Mouse (Mus musculus): Measurements from ENCODE around the gene Btbd6.

The Btbd6 gene

GRCm38 (mm10) chr12:112976371-112977073, at the start of gene Btbd6:
TSS of gene Btbd6 (plus strand) at chr12:112976482.
- DNase-seq (ENCODE audit: low spot score): peak; percentile 63

GRCm38 (mm10) chr12:112927265-112927664, 49.0 kb upstream of the Btbd6 start:
- no peak for DNase-seq (ENCODE audit: low spot score)

GRCm38 (mm10) chr12:112928401-112929241, 47.7 kb upstream of the Btbd6 start:
- no peak for DNase-seq (ENCODE audit: low spot score)

- no peak for DNase-seq (ENCODE audit: low spot score)
Observed at GRCm38 (mm10) chr12:112929562-112930352, 46.5 kb upstream of the Btbd6 start, which contains the start of gene Jag2. TSS of gene Jag2 (minus strand) at chr12:112929776.

GRCm38 (mm10) chr12:112932647-112933046, 43.6 kb upstream of the Btbd6 start:
- no peak for DNase-seq (ENCODE audit: low spot score)

GRCm38 (mm10) chr12:112937906-112938305, 38.4 kb upstream of the Btbd6 start:
- no peak for DNase-seq (ENCODE audit: low spot score)

GRCm38 (mm10) chr12:112938366-112938765, 37.9 kb upstream of the Btbd6 start:
- no peak for DNase-seq (ENCODE audit: low spot score)

GRCm38 (mm10) chr12:112938873-112939565, 37.3 kb upstream of the Btbd6 start:
- DNase-seq (ENCODE audit: low spot score): no peak

- no peak for DNase-seq (ENCODE audit: low spot score)
Observed at GRCm38 (mm10) chr12:112940238-112940637, 36.0 kb upstream of the Btbd6 start.

- DNase-seq (ENCODE audit: low spot score): no peak
Observed at GRCm38 (mm10) chr12:112940710-112941109, 35.6 kb upstream of the Btbd6 start.

- no peak for DNase-seq (ENCODE audit: low spot score)
Observed at GRCm38 (mm10) chr12:112941156-112941775, 35.0 kb upstream of the Btbd6 start.

- no peak for DNase-seq (ENCODE audit: low spot score)
Observed at GRCm38 (mm10) chr12:112941776-112942713, 34.2 kb upstream of the Btbd6 start, which contains the start of gene Nudt14. TSS of gene Nudt14 (minus strand) at chr12:112942124.

- no peak for DNase-seq (ENCODE audit: low spot score)
Observed at GRCm38 (mm10) chr12:112943669-112944068, 32.6 kb upstream of the Btbd6 start.

- DNase-seq (ENCODE audit: low spot score): no peak
Observed at GRCm38 (mm10) chr12:112947307-112947706, 29.0 kb upstream of the Btbd6 start.

- peak; percentile 57 for DNase-seq (ENCODE audit: low spot score)
Observed at GRCm38 (mm10) chr12:112950040-112950760, 26.1 kb upstream of the Btbd6 start.

- DNase-seq (ENCODE audit: low spot score): no peak
Observed at GRCm38 (mm10) chr12:112950761-112951129, 25.5 kb upstream of the Btbd6 start.

GRCm38 (mm10) chr12:112951150-112951842, 25.0 kb upstream of the Btbd6 start:
- no peak for DNase-seq (ENCODE audit: low spot score)

GRCm38 (mm10) chr12:112952433-112952832, 23.8 kb upstream of the Btbd6 start:
- no peak for DNase-seq (ENCODE audit: low spot score)
